ENCODE assay signal across 8 mouse cellular contexts in genomic region chr7:128592118-128592935, GRCm38 (mm10). TPM values are rescaled to one million over a fixed set of nuclear protein-coding genes. Genes with fewer than 3 reads are reported as not detected.
DNase-seq lines count a peak whose midpoint lies in the region; ATAC-seq lines count a peak whose summit lies in the region.

No protein-coding gene starts in this region.

- H3K9ac ChIP-seq in forebrain, embryonic 16.5 days (replicated peaks; ENCODE audit: low read depth, low read length), result 0 out of 2 replicates have a peak overlapping the region, but pooled peaks have one; percentile 1
- no peak overlapping the region for H3K9ac ChIP-seq in lung, embryonic 15.5 days

- WGBS in forebrain, embryonic 16.5 days, result 3% methylated on average over 21 of the region's 21 CpGs
- WGBS in lung, embryonic 15.5 days, result 13% methylated on average over 21 of the region's 21 CpGs

- intact Hi-C loops in heart, postnatal 36 days (cut with DNase I), result no loop called here

- peak overlapping the region; percentile 52 for H3K27ac ChIP-seq in forebrain, embryonic 16.5 days (ENCODE audit: low read length)
- H3K27ac ChIP-seq in lung, embryonic 15.5 days, result peak overlapping the region; percentile 46

- peaks cover 21% of the 10 kb centered on the region for H3K4me1 ChIP-seq in forebrain, embryonic 16.5 days (replicated peaks; ENCODE audit: control insufficient read depth, insufficient read depth, low read length)
- H3K4me1 ChIP-seq in lung, embryonic 15.5 days, result peaks cover 23% of the 10 kb centered on the region

- H3K27me3 ChIP-seq in forebrain, embryonic 16.5 days (replicated peaks; ENCODE audit: control insufficient read depth, insufficient read depth, low read length), result no peaks in the 10 kb centered on the region
- no peaks in the 10 kb centered on the region for H3K27me3 ChIP-seq in lung, embryonic 15.5 days

- peak overlapping the region; percentile 9 for H3K4me3 ChIP-seq in forebrain, embryonic 16.5 days (replicated peaks; ENCODE audit: low read length)
- H3K4me3 ChIP-seq in lung, embryonic 15.5 days, result peak overlapping the region; percentile 19

- peak; percentile 75 for ATAC-seq in forebrain, embryonic 16.5 days
- ATAC-seq in lung, embryonic 15.5 days (ENCODE audit: borderline replicate concordance, extremely low read depth, low FRiP score, low TSS enrichment), result peak; percentile 85

- peak; percentile 53 to 61 for DNase-seq in cerebellum, postnatal 10 days
- no peak for DNase-seq in cerebellum, adult 8-10 months
- peak; percentile 51 to 56 for DNase-seq in heart, postnatal 36 days
- peak; percentile 47 to 49 for DNase-seq in layer of hippocampus, adult 8-10 months (ENCODE audit: low spot score in 2 of 2)
- peak; percentile 26 for DNase-seq in right cerebral cortex, postnatal 25 days
- no peak for DNase-seq in adipocyte (ENCODE audit: low spot score)

- peak overlapping the region; percentile 44 for H3K4me2 ChIP-seq in forebrain, embryonic 16.5 days (ENCODE audit: low read length)
- peak overlapping the region; percentile 49 for H3K4me2 ChIP-seq in lung, embryonic 15.5 days

- no peaks in the 10 kb centered on the region for H3K36me3 ChIP-seq in forebrain, embryonic 16.5 days (ENCODE audit: control insufficient read depth, insufficient read depth)
- no peaks in the 10 kb centered on the region for H3K36me3 ChIP-seq in lung, embryonic 15.5 days

- H3K9me3 ChIP-seq in forebrain, embryonic 16.5 days (ENCODE audit: control insufficient read depth, low read length), result no peaks in the 10 kb centered on the region
- H3K9me3 ChIP-seq in lung, embryonic 15.5 days, result no peaks in the 10 kb centered on the region

RNA-seq across cellular contexts. Expression of gene Inpp5f, which starts 18.8 kb away (rescaled TPM):
- polyA plus RNA-seq in forebrain, embryonic 16.5 days (2015; fragmentation: Nextera tagmentation; extraction: Ambion mirVana), result 322 and 366 TPM in 2 replicates
- total RNA-seq in heart, postnatal 36 days (2021), result 1 to 10 TPM; 5.0 to 7.0 TPM
- 100 to 1,000 TPM; 103 to 122 (median 117) TPM for total RNA-seq in layer of hippocampus, adult 8-10 months (2022)
- 16.2 and 17.2 TPM in 2 replicates for polyA plus RNA-seq in lung, embryonic 15.5 days (2015; fragmentation: Nextera tagmentation; extraction: Ambion mirVana)

Comparison
In these comparisons a context has a peak if more than half of its experiments do, and no peak if none do; other contexts are left out.
1. DNase-seq: peak in cerebellum, postnatal 10 days (2 of 2), heart, postnatal 36 days (2 of 2), layer of hippocampus, adult 8-10 months (2 of 2) and right cerebral cortex, postnatal 25 days (single experiment); none in cerebellum, adult 8-10 months (single experiment) and adipocyte (single experiment).
2. RNA of gene Inpp5f, which starts 18.8 kb away (total RNA-seq): 103 to 122 TPM in layer of hippocampus, adult 8-10 months; 5.0 to 7.0 TPM in heart, postnatal 36 days; every median in the first group is over 10 times any median in the second.